Mouse (Mus musculus) stomach, embryonic 14.5 days (tissue): ENCODE data around the gene Spns3. TPM values are rescaled to one million over a fixed set of nuclear protein-coding genes. Genes with fewer than 3 reads are reported as not detected.

Experiments
- ATAC-seq: fragments of 200-750 bp; cut with Nextera tagmentation; 2 replicates; pipeline ENCODE4 v1.8.0; 2017; ENCODE audit warnings: low read depth, moderate TSS enrichment; ENCODE audit not compliant: insufficient number of reproducible peaks, insufficient read depth, low FRiP score
- H3K27ac ChIP-seq: fragments of 300-500 bp; sonication (generic); 2 replicates; pipeline ENCODE4 v1.5.1; 2014; ENCODE audit warnings: mild to moderate bottlenecking, low read length, moderate library complexity, mixed read lengths
- H3K27me3 ChIP-seq: fragments of 300-500 bp; sonication (generic); 2 replicates; pipeline ENCODE4 v1.6.1; 2014; ENCODE audit warnings: low read length, control low read depth, mixed read lengths; ENCODE audit not compliant: control insufficient read depth, insufficient read depth
- H3K36me3 ChIP-seq: fragments of 300-500 bp; sonication (generic); 2 replicates; pipeline ENCODE4 v1.6.1; 2014; ENCODE audit warnings: mild to moderate bottlenecking, control low read depth, low read length, moderate library complexity, mixed read lengths; ENCODE audit not compliant: control insufficient read depth, insufficient read depth
- H3K4me1 ChIP-seq: fragments of 300-500 bp; sonication (generic); 2 replicates; pipeline ENCODE4 v1.6.1; 2014; ENCODE audit warnings: low read length, control low read depth, mixed read lengths; ENCODE audit not compliant: control insufficient read depth, insufficient read depth
- H3K4me2 ChIP-seq: fragments of 300-500 bp; sonication (generic); replicated peaks from 2 replicates; pipeline ENCODE4 v1.6.1; 2014; ENCODE audit warnings: low read depth, low read length, control low read depth
- H3K4me3 ChIP-seq: fragments of 300-500 bp; sonication (generic); 2 replicates; pipeline ENCODE4 v1.5.1; 2014; ENCODE audit warnings: low read depth, low read length, control low read depth
- H3K9ac ChIP-seq: fragments of 300-500 bp; sonication (generic); replicated peaks from 2 replicates; pipeline ENCODE4 v1.6.1; 2014; ENCODE audit warnings: low read depth, mild to moderate bottlenecking, control low read depth, low read length, moderate library complexity, mixed read lengths
- H3K9me3 ChIP-seq: fragments of 300-500 bp; sonication (generic); 2 replicates; pipeline ENCODE4 v1.6.1; 2016; ENCODE audit warnings: low read depth, low read length, control low read depth; ENCODE audit not compliant: control insufficient read depth
- WGBS: fragments of 180-500 bp; shearing (Covaris S2); extraction: QIAGEN DNeasy Blood & Tissue Kit; methylation state at CpG from one replicate; pipeline ENCODE4 v1.1.7; 2014; 5-methylcytosine and 5-hydroxymethylcytosine counted together
- polyA plus RNA-seq: library from polyadenylated mRNA; unstranded; fragments of >200 nt; fragmentation: Nextera tagmentation; extraction: Ambion mirVana; gene quantifications from 2 replicates; pipeline ENCODE4 v1.2.1, GENCODE M21; 2014

Spns3 gene
- polyA plus RNA-seq, 1 experiment from 2014 or later, result not detected

DNA sequence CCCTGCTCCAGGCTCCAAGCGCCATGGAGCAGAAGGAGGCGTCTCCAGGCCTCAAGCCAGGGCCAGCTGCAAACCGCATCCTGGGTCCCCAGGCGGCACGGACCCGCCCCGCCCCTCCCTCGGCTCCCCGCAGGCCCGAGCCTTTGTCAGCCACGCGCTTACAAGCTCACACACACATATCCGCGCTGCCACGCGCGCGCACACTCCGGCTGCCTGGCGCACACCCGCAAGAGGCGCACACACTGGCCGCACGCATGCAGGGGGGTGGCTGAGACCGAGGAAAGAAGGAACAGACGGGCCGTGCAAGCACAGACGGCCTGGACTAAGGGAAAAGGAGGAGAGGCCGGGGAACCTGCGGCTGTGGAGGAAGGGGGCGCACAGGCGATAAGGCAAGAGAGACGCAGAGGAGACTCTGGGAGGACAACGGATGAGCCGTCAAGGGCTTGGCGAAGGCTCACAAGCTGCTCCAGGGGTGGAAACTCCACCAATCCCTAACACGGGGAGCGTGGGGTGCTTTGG lies 61.5 kb downstream of the Spns3 start:
- Histone ChIP-seq H3K4me2 (peak overlapping the region; percentile 98), H3K27ac (no peak overlapping the region), H3K9ac (peak overlapping the region; percentile 38; the same call in 1 of the 2 replicates), H3K4me1 (peaks cover 9% of the 10 kb centered on the region; the same call in 1 of the 2 replicates), H3K4me3 (peak overlapping the region; percentile 46), H3K27me3 (peaks cover 14% of the 10 kb centered on the region; the same call in 1 of the 2 replicates), H3K9me3 (no peaks in the 10 kb centered on the region), H3K36me3 (no peaks in the 10 kb centered on the region)
- 0 out of 2 replicates have a peak, but pooled peaks have one; percentile 21 for ATAC-seq
- 1% methylated on average over 38 of the region's 38 CpGs for WGBS

DNA sequence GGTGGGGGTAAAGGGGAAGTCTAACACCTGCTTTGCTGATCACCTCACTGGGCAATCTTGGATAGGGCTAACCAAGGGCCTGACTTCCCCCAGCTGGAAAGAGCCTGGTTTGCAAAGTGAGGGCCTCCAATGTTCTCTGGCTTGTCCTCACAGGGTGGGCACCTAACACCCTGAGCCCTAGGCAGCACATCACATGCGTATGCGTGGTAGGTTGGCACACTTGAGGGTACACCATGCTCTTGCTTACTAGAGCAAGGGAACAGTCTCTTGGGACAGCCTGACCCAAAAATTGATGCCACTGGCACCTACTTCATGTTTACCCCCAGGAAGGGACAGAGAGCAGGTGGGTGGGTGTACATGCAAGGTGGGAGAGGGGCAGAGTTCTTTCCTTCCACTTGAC lies 62.6 kb downstream of the Spns3 start:
- no peaks in the 10 kb centered on the region for H3K9me3 ChIP-seq
- ATAC-seq, result no peak
- H3K9ac ChIP-seq, result no peak overlapping the region
- 91% methylated on average over 2 of the region's 2 CpGs for WGBS
- H3K4me1 ChIP-seq, result peaks cover 9% of the 10 kb centered on the region; the same call in 1 of the 2 replicates
- peaks cover 14% of the 10 kb centered on the region; the same call in 1 of the 2 replicates for H3K27me3 ChIP-seq
- H3K4me2 ChIP-seq, result peak overlapping the region; percentile 98; the same call in 1 of the 2 replicates
- H3K27ac ChIP-seq, result no peak overlapping the region
- H3K4me3 ChIP-seq, result no peak overlapping the region
- no peaks in the 10 kb centered on the region for H3K36me3 ChIP-seq

DNA sequence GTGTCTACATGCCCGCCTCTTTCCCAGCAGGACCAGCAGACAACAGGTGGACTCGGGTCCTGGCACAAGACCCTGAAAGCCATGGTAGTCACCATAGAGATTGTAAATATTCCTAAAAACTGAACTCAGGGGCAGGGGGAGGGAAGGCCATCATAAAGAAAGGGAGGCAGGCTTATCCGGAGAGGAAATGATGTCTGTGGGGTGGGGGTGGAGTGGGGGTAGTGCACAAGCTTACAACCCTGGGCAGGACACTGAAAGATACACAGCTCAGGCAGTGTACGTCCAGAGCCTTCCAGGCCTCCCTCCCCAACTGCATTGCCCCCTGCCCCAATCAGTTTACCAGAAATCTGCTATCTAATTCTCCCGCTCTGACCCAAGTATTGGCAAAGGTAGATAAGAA lies 63.1 kb downstream of the Spns3 start:
- Histone ChIP-seq H3K27ac (no peak overlapping the region), H3K9ac (no peak overlapping the region), H3K4me3 (no peak overlapping the region), H3K27me3 (peaks cover 14% of the 10 kb centered on the region; the same call in 1 of the 2 replicates), H3K4me2 (no peak overlapping the region), H3K9me3 (no peaks in the 10 kb centered on the region), H3K36me3 (no peaks in the 10 kb centered on the region), H3K4me1 (peaks cover 9% of the 10 kb centered on the region; the same call in 1 of the 2 replicates)
- 61% methylated on average over 5 of the region's 5 CpGs for WGBS
- ATAC-seq, result no peak

DNA sequence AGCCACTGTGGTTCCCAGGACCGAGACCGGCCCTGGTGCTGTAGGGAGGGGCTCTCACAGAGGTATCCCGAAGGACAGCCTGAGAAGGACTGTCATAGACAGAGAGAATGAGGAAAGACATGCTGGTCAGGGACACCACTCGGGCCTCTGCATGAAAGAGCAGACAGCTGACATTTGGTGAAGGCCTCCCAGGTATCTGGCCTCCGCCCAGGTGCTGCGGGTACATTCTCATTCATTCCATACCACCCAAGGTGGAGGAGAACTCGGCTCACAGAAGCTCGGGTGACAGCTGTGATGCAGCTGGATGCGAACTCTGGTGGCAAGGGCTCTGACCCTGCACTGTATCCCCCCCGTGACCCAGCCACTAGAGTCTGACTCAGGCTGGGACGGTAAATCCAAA lies 64.3 kb downstream of the Spns3 start:
- peaks cover 14% of the 10 kb centered on the region; the same call in 1 of the 2 replicates for H3K27me3 ChIP-seq
- H3K9me3 ChIP-seq, result no peaks in the 10 kb centered on the region
- H3K4me3 ChIP-seq, result no peak overlapping the region
- H3K27ac ChIP-seq, result no peak overlapping the region
- peaks cover 9% of the 10 kb centered on the region; the same call in 1 of the 2 replicates for H3K4me1 ChIP-seq
- WGBS, result 71% methylated on average over 11 of the region's 11 CpGs
- no peak for ATAC-seq
- no peak overlapping the region for H3K9ac ChIP-seq
- no peaks in the 10 kb centered on the region for H3K36me3 ChIP-seq
- no peak overlapping the region for H3K4me2 ChIP-seq

DNA sequence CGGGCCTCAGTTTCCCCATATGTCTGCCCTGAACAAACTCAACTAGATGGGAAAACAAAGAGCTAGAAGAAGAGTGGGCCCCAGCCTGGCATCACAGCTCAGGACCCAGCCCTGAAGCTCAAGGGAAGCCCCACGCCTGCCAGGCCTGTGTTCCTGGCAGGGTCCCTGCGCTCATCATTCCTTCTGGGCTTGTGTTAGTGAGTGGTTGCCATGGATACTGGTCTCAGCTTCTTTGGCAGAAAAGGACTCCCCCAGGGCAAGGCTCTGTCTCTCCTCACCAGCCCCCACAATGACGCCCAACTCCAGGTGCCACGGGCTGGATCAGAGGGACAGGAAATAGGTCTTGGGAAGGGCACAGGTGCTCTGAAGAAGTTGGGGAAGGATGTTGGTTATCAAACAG lies 65.1 kb downstream of the Spns3 start:
- no peaks in the 10 kb centered on the region for H3K36me3 ChIP-seq
- H3K27ac ChIP-seq, result no peak overlapping the region
- H3K9me3 ChIP-seq, result no peaks in the 10 kb centered on the region
- no peak for ATAC-seq
- no peak overlapping the region for H3K4me3 ChIP-seq
- 66% methylated on average over 5 of the region's 5 CpGs for WGBS
- H3K27me3 ChIP-seq, result peaks cover 14% of the 10 kb centered on the region; the same call in 1 of the 2 replicates
- H3K4me2 ChIP-seq, result no peak overlapping the region
- H3K4me1 ChIP-seq, result peaks cover 9% of the 10 kb centered on the region; the same call in 1 of the 2 replicates
- no peak overlapping the region for H3K9ac ChIP-seq

DNA sequence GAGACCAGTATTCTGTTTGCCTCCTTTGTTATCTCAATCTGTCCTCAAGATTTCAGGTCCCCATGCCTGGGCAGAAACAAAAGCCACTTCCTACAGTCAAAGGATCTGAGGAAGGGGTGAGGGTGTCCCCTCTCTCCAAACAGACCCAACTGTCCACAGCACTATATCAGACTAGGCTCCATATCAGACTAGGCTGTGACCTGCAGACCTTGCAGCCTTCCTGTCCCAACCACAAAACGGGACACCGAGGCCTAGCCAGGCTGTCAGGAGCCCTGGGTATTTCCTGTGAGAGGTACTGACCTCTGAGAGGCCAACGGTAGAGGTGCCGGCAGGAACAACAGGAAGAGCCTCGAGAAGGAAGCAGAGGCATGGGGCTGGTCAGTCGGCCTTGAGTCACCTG lies 65.8 kb downstream of the Spns3 start:
- WGBS, result 45% methylated on average over 6 of the region's 6 CpGs
- Histone ChIP-seq H3K9ac (no peak overlapping the region), H3K4me1 (peaks cover 9% of the 10 kb centered on the region; the same call in 1 of the 2 replicates), H3K27ac (no peak overlapping the region), H3K4me3 (no peak overlapping the region), H3K9me3 (no peaks in the 10 kb centered on the region), H3K27me3 (peaks cover 14% of the 10 kb centered on the region; the same call in 1 of the 2 replicates), H3K4me2 (no peak overlapping the region), H3K36me3 (no peaks in the 10 kb centered on the region)
- no peak for ATAC-seq

DNA sequence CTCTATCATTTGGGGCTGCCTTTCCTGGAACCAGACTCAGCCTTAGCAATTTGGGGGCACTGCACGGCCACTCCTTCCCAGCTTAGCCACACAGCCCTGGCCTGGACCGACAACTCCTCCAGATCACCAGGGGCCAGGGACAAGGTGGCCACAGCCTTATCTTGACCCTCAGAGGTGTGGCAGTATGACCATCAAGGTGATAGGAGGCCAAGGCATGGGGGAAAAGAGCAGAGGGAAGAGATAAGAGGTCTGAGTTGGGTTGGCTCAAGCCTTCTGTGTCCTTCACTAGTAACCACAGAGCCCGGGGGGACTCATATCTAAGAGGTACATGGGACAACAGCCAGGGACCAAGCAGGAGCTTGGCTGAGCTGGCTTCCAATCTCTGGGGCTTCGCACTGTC lies 68.4 kb downstream of the Spns3 start:
- H3K9ac ChIP-seq, result no peak overlapping the region
- H3K27me3 ChIP-seq, result no peaks in the 10 kb centered on the region
- no peak overlapping the region for H3K27ac ChIP-seq
- 0 out of 2 replicates have a peak, but pooled peaks cover 3% of the 10 kb centered on the region for H3K4me1 ChIP-seq
- no peaks in the 10 kb centered on the region for H3K9me3 ChIP-seq
- WGBS, result 69% methylated on average over 4 of the region's 4 CpGs
- H3K36me3 ChIP-seq, result no peaks in the 10 kb centered on the region
- no peak overlapping the region for H3K4me3 ChIP-seq
- no peak overlapping the region for H3K4me2 ChIP-seq
- no peak for ATAC-seq

DNA sequence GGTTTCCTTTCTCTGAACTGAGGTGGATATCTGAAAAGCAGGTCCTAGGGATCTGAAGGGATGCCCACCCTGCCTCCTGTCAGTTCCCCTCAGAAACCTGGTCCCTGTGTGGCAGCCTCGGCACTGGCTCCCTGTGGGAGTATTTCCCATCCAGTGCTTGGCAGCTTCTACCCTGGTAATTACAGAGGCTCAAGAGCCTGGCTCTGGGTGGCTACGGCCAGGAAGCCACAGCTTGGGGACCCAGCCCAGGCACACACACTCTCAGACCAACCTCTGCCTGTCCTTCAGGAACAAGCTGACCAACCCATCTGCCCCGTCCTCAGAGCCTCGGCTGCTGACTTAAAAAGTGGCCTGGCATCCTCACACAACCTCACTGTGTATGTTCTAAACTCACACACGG lies 69.0 kb downstream of the Spns3 start:
- ATAC-seq, result no peak
- H3K4me2 ChIP-seq, result no peak overlapping the region
- H3K36me3 ChIP-seq, result no peaks in the 10 kb centered on the region
- WGBS, result 78% methylated on average over 5 of the region's 5 CpGs
- no peak overlapping the region for H3K27ac ChIP-seq
- H3K4me3 ChIP-seq, result no peak overlapping the region
- H3K4me1 ChIP-seq, result 0 out of 2 replicates have a peak, but pooled peaks cover 6% of the 10 kb centered on the region
- H3K9me3 ChIP-seq, result no peaks in the 10 kb centered on the region
- no peak overlapping the region for H3K9ac ChIP-seq
- H3K27me3 ChIP-seq, result no peaks in the 10 kb centered on the region

DNA sequence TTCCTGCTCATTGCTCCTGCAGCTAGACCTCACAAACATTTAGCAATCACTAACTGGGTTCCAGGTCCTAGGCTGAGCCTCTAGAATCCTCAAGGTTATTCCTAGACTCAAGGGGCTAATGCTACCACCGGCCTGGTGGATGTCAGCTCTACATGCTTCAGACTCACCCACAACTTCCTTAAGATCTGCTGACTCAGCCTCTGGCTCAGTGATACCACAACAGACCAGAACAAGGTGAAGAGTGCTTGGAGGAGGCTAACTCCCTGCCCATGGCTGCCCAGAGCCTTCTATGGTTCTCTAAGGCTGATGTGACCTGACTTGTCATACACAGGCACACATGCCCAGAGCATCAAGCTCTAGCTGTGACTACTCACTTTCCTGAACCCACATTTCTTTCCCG lies 70.8 kb downstream of the Spns3 start:
- H3K9ac ChIP-seq, result no peak overlapping the region
- no peaks in the 10 kb centered on the region for H3K9me3 ChIP-seq
- H3K27ac ChIP-seq, result no peak overlapping the region
- H3K4me3 ChIP-seq, result no peak overlapping the region
- H3K36me3 ChIP-seq, result no peaks in the 10 kb centered on the region
- ATAC-seq, result no peak
- 0 out of 2 replicates have a peak, but pooled peaks cover 10% of the 10 kb centered on the region for H3K4me1 ChIP-seq
- H3K27me3 ChIP-seq, result no peaks in the 10 kb centered on the region
- no peak overlapping the region for H3K4me2 ChIP-seq
- 80% methylated on average over 2 of the region's 2 CpGs for WGBS
